ENCODE assay signal across 11 mouse cellular contexts in genomic region chr12:76479174-76479573, GRCm38 (mm10). TPM values are rescaled to one million over a fixed set of nuclear protein-coding genes. Genes with fewer than 3 reads are reported as not detected.
DNase-seq lines count a peak whose midpoint lies in the region; ATAC-seq and TF ChIP-seq lines count a peak whose summit lies in the region.
"Had no signal": no experiment of that assay in that cellular context is flagged by ENCODE, and none has a peak within 500 bp of the region (broad histone marks: within the 10 kb centered on the region; RNA-seq: fewer than 3 reads in every experiment).

No protein-coding gene starts in this region.

- DNase-seq in kidney, postnatal 10 days: no peak
- DNase-seq in Patski (ENCODE audit: low read depth, low spot score): no peak
- DNase-seq in embryonic facial prominence, embryonic 14.5 days (ENCODE audit: low spot score): no peak
- DNase-seq in limb, embryonic 14.5 days (ENCODE audit: low spot score): no peak
- no peak for DNase-seq in forebrain, embryonic 10.5 days (ENCODE audit: extremely low spot score, low spot score)
- DNase-seq: adrenal gland, postnatal 36 days; cerebellum, adult 9-10 months; kidney, postnatal 25 days; thymus, postnatal 4 days had no signal

- no peaks in the 10 kb centered on the region for H3K27me3 ChIP-seq in kidney, embryonic 15.5 days
- no peaks in the 10 kb centered on the region for H3K27me3 ChIP-seq in Patski
- no peaks in the 10 kb centered on the region for H3K27me3 ChIP-seq in embryonic facial prominence, embryonic 14.5 days (replicated peaks; ENCODE audit: control insufficient read depth, insufficient read depth, low read length)
- H3K27me3 ChIP-seq in limb, embryonic 14.5 days (ENCODE audit: control insufficient read depth, insufficient read depth, low read length): no peaks in the 10 kb centered on the region
- H3K27me3 ChIP-seq in hindbrain, embryonic 16.5 days (replicated peaks; ENCODE audit: control insufficient read depth, insufficient read depth, low read length): no peaks in the 10 kb centered on the region
- H3K27me3 ChIP-seq in forebrain, embryonic 10.5 days (ENCODE audit: poor library complexity, severe bottlenecking): no peaks in the 10 kb centered on the region

- H3K4me1 ChIP-seq in kidney, embryonic 15.5 days: peaks cover 15% of the 10 kb centered on the region; the same call in 1 of the 2 replicates
- peaks cover 14% of the 10 kb centered on the region; the same call in 1 of the 2 replicates for H3K4me1 ChIP-seq in embryonic facial prominence, embryonic 14.5 days (ENCODE audit: control insufficient read depth, insufficient read depth, low read length)
- peaks cover 18% of the 10 kb centered on the region for H3K4me1 ChIP-seq in limb, embryonic 14.5 days (ENCODE audit: control insufficient read depth, insufficient read depth, low read length)
- H3K4me1 ChIP-seq in hindbrain, embryonic 16.5 days (ENCODE audit: control insufficient read depth, insufficient read depth, low read depth, low read length): no peaks in the 10 kb centered on the region
- peaks cover 13% of the 10 kb centered on the region for H3K4me1 ChIP-seq in forebrain, embryonic 10.5 days

- no peak overlapping the region for H3K9ac ChIP-seq in kidney, embryonic 15.5 days
- H3K9ac ChIP-seq in embryonic facial prominence, embryonic 14.5 days (ENCODE audit: low read depth, low read length): no peak overlapping the region
- no peak overlapping the region for H3K9ac ChIP-seq in limb, embryonic 14.5 days (ENCODE audit: low read depth, low read length, severe bottlenecking)
- no peak overlapping the region for H3K9ac ChIP-seq in hindbrain, embryonic 16.5 days (ENCODE audit: low read depth, low read length)

- POLR2A ChIA-PET in Patski (lab: Charles Lee): interaction anchor here (0.5 kb wide), 1 partner anchor 113 kb away, joined by 3 read pairs; no protein-coding TSS in a partner anchor

- no peak overlapping the region for H3K4me3 ChIP-seq in kidney, embryonic 15.5 days (replicated peaks)
- no peak overlapping the region for H3K4me3 ChIP-seq in embryonic facial prominence, embryonic 14.5 days (ENCODE audit: low read depth, low read length)
- H3K4me3 ChIP-seq in limb, embryonic 14.5 days (replicated peaks; ENCODE audit: low read length): no peak overlapping the region
- H3K4me3 ChIP-seq in hindbrain, embryonic 16.5 days (ENCODE audit: low read length): no peak overlapping the region
- no peak overlapping the region for H3K4me3 ChIP-seq in forebrain, embryonic 10.5 days

- peak; percentile 28 for TF ChIP-seq CTCF in Patski (IDR thresholded peaks at IDR 0.05)

- 66% methylated on average over 5 of the region's 5 CpGs for WGBS in kidney, embryonic 15.5 days
- WGBS in embryonic facial prominence, embryonic 14.5 days: 57% methylated on average over 5 of the region's 5 CpGs
- WGBS in limb, embryonic 14.5 days: 56% methylated on average over 5 of the region's 5 CpGs
- 79% methylated on average over 5 of the region's 5 CpGs for WGBS in hindbrain, embryonic 16.5 days
- WGBS in forebrain, embryonic 10.5 days: 78% methylated on average over 5 of the region's 5 CpGs

- in situ Hi-C loops in Patski (cut with MboI; ENCODE audit: low pct_unique_long_range_greater_than_20kb): loop anchor here (5.0 kb wide), 1 partner anchor 132 kb away; no protein-coding TSS in a partner anchor

- TF ChIP-seq POLR2A in limb, embryonic 14.5 days (IDR thresholded peaks at IDR 0.05; ENCODE audit: borderline replicate concordance, extremely low read depth, insufficient read depth, insufficient read length): no peak

- no peaks in the 10 kb centered on the region for H3K9me3 ChIP-seq in kidney, embryonic 15.5 days (replicated peaks)
- no peaks in the 10 kb centered on the region for H3K9me3 ChIP-seq in embryonic facial prominence, embryonic 14.5 days (ENCODE audit: control insufficient read depth, low read length)
- H3K9me3 ChIP-seq in limb, embryonic 14.5 days (ENCODE audit: control insufficient read depth, low read length): no peaks in the 10 kb centered on the region
- H3K9me3 ChIP-seq in hindbrain, embryonic 16.5 days (ENCODE audit: control insufficient read depth, low read length): no peaks in the 10 kb centered on the region
- no peaks in the 10 kb centered on the region for H3K9me3 ChIP-seq in forebrain, embryonic 10.5 days

- no peak overlapping the region for H3K27ac ChIP-seq in kidney, embryonic 15.5 days
- peak overlapping the region; percentile 39 for H3K27ac ChIP-seq in embryonic facial prominence, embryonic 14.5 days (replicated peaks; ENCODE audit: low read depth, low read length)
- peak overlapping the region; percentile 39; the same call in 1 of the 2 replicates for H3K27ac ChIP-seq in limb, embryonic 14.5 days (replicated peaks; ENCODE audit: low read depth, low read length)
- no peak overlapping the region for H3K27ac ChIP-seq in hindbrain, embryonic 16.5 days (ENCODE audit: low read depth, low read length)
- H3K27ac ChIP-seq in forebrain, embryonic 10.5 days: no peak overlapping the region

- peak overlapping the region; percentile 29; the same call in 1 of the 2 replicates for H3K4me2 ChIP-seq in kidney, embryonic 15.5 days
- peak overlapping the region; percentile 41; the same call in 1 of the 2 replicates for H3K4me2 ChIP-seq in embryonic facial prominence, embryonic 14.5 days (ENCODE audit: low read depth, low read length)
- H3K4me2 ChIP-seq in limb, embryonic 14.5 days (replicated peaks; ENCODE audit: low read depth, low read length, severe bottlenecking): 0 out of 2 replicates have a peak overlapping the region, but pooled peaks have one; percentile 30
- no peak overlapping the region for H3K4me2 ChIP-seq in hindbrain, embryonic 16.5 days (ENCODE audit: low read length)

- ATAC-seq in kidney, embryonic 15.5 days (replicated peaks; ENCODE audit: low FRiP score): no peak
- ATAC-seq in Patski: no peak
- 0 out of 2 replicates have a peak, but pooled peaks have one; percentile 4 for ATAC-seq in embryonic facial prominence, embryonic 14.5 days (ENCODE audit: low read depth)
- no peak for ATAC-seq in limb, embryonic 14.5 days (ENCODE audit: low FRiP score, low read depth)
- ATAC-seq in hindbrain, embryonic 16.5 days: no peak

- no peaks in the 10 kb centered on the region for H3K36me3 ChIP-seq in kidney, embryonic 15.5 days
- no peaks in the 10 kb centered on the region for H3K36me3 ChIP-seq in embryonic facial prominence, embryonic 14.5 days (ENCODE audit: control insufficient read depth, insufficient read depth, low read length)
- no peaks in the 10 kb centered on the region for H3K36me3 ChIP-seq in limb, embryonic 14.5 days (ENCODE audit: control insufficient read depth, insufficient read depth, low read length)
- no peaks in the 10 kb centered on the region for H3K36me3 ChIP-seq in hindbrain, embryonic 16.5 days (ENCODE audit: control insufficient read depth, insufficient read depth, low read length)
- H3K36me3 ChIP-seq in forebrain, embryonic 10.5 days (replicated peaks): no peaks in the 10 kb centered on the region

- CTCF ChIA-PET in Patski (lab: Charles Lee): interaction anchor here (0.7 to 1.9 kb wide), 3 partner anchors 17 to 134 kb away, joined by 3 to 7 read pairs (median 3); no protein-coding TSS in a partner anchor

RNA-seq across cellular contexts. Expression of gene Plekhg3, which starts 51.5 kb away (rescaled TPM):
- 18.2 and 18.8 TPM in 2 replicates for polyA plus RNA-seq in kidney, embryonic 15.5 days (2015; fragmentation: Nextera tagmentation; extraction: Ambion mirVana)
- 73.4 TPM for polyA plus RNA-seq in Patski (2021)
- polyA plus RNA-seq in embryonic facial prominence, embryonic 14.5 days (2014; fragmentation: Nextera tagmentation; extraction: Ambion mirVana): 6.3 and 7.3 TPM in 2 replicates
- 22.7 and 23.7 TPM in 2 replicates for polyA plus RNA-seq in limb, embryonic 14.5 days (2012; rRNA removed)
- 5.6 and 7.9 TPM in 2 replicates for polyA plus RNA-seq in limb, embryonic 14.5 days (2014; fragmentation: Nextera tagmentation; extraction: Ambion mirVana)
- 1.7 TPM in 2 replicates for polyA plus RNA-seq in hindbrain, embryonic 16.5 days (2015; fragmentation: Nextera tagmentation; extraction: Ambion mirVana)
- 1.5 and 2.4 TPM in 2 replicates for polyA plus RNA-seq in forebrain, embryonic 10.5 days (2016; fragmentation: Nextera tagmentation; extraction: Ambion mirVana)

Comparison
In these comparisons a context has a peak if more than half of its experiments do, and no peak if none do; other contexts are left out.
1. H3K27ac ChIP-seq: peak in embryonic facial prominence, embryonic 14.5 days (single experiment) and limb, embryonic 14.5 days (single experiment); none in kidney, embryonic 15.5 days (single experiment), hindbrain, embryonic 16.5 days (single experiment) and forebrain, embryonic 10.5 days (single experiment).